Mouse (Mus musculus): ENCODE data around the gene Orm3. TPM values are rescaled to one million over a fixed set of nuclear protein-coding genes. Genes with fewer than 3 reads are reported as not detected.

Orm3 gene
- polyA plus RNA-seq, 1 experiment from 2014 or later: not detected

- Histone ChIP-seq H3K9ac (ENCODE audit: low read depth, low read length) (no peak overlapping the region), H3K36me3 (ENCODE audit: control insufficient read depth, insufficient read depth, low read length) (no peaks in the 10 kb centered on the region), H3K4me2 (replicated peaks; ENCODE audit: low read depth, low read length) (no peak overlapping the region), H3K9me3 (ENCODE audit: control insufficient read depth, low read length) (no peaks in the 10 kb centered on the region), H3K4me3 (ENCODE audit: low read depth, low read length) (no peak overlapping the region), H3K27me3 (ENCODE audit: control insufficient read depth, insufficient read depth, low read length) (no peaks in the 10 kb centered on the region), H3K4me1 (replicated peaks; ENCODE audit: control insufficient read depth, insufficient read depth, low read length) (no peaks in the 10 kb centered on the region), H3K27ac (ENCODE audit: low read depth, low read length) (no peak overlapping the region)
- WGBS: 55% methylated on average over 2 of the region's 2 CpGs
- no peak for ATAC-seq (ENCODE audit: low FRiP score)
- no peak for DNase-seq (ENCODE audit: low spot score)
These were observed 1.1 kb downstream of the Orm3 start for GRCm38 (mm10) chr4:63356981-63357570.

- WGBS: 77% methylated on average over 6 of the region's 6 CpGs
- no peak for DNase-seq (ENCODE audit: low spot score)
- peak; percentile 36; the same call in 1 of the 2 replicates for ATAC-seq (ENCODE audit: low FRiP score)
- H3K4me2 ChIP-seq (replicated peaks; ENCODE audit: low read depth, low read length): no peak overlapping the region
- H3K4me3 ChIP-seq (ENCODE audit: low read depth, low read length): no peak overlapping the region
- H3K36me3 ChIP-seq (ENCODE audit: control insufficient read depth, insufficient read depth, low read length): no peaks in the 10 kb centered on the region
- H3K27ac ChIP-seq (ENCODE audit: low read depth, low read length): no peak overlapping the region
- no peak overlapping the region for H3K9ac ChIP-seq (ENCODE audit: low read depth, low read length)
- H3K9me3 ChIP-seq (ENCODE audit: control insufficient read depth, low read length): no peaks in the 10 kb centered on the region
- no peaks in the 10 kb centered on the region for H3K4me1 ChIP-seq (replicated peaks; ENCODE audit: control insufficient read depth, insufficient read depth, low read length)
- no peaks in the 10 kb centered on the region for H3K27me3 ChIP-seq (ENCODE audit: control insufficient read depth, insufficient read depth, low read length)
These were observed 3.9 kb downstream of the Orm3 start for GRCm38 (mm10) chr4:63359861-63360260.

GRCm38 (mm10) chr4:63362150-63362549 is 6.2 kb downstream of the Orm3 start, which contains the start of gene Orm2:
Orm2 (plus strand) TSS chr4:63362449.
- DNase-seq (ENCODE audit: low spot score): no peak
- 91% methylated on average over 5 of the region's 5 CpGs for WGBS
- H3K4me1 ChIP-seq (replicated peaks; ENCODE audit: control insufficient read depth, insufficient read depth, low read length): no peaks in the 10 kb centered on the region

GRCm38 (mm10) chr4:63368577-63368976 is 12.6 kb downstream of the Orm3 start:
- WGBS: 13% methylated on average over 4 of the region's 4 CpGs

More at GRCm38 (mm10) chr4:63362150-63362549, 6.2 kb downstream of the Orm3 start, which contains the start of gene Orm2:
- H3K27me3 ChIP-seq (ENCODE audit: control insufficient read depth, insufficient read depth, low read length): no peaks in the 10 kb centered on the region
- no peak within 1 kb of the TSS for H3K9ac ChIP-seq (ENCODE audit: low read depth, low read length)
- no peaks in the 10 kb centered on the region for H3K36me3 ChIP-seq (ENCODE audit: control insufficient read depth, insufficient read depth, low read length)
- H3K4me3 ChIP-seq (ENCODE audit: low read depth, low read length): no peak within 1 kb of the TSS
- no peak within 1 kb of the TSS for H3K4me2 ChIP-seq (replicated peaks; ENCODE audit: low read depth, low read length)
- H3K27ac ChIP-seq (ENCODE audit: low read depth, low read length): no peak within 1 kb of the TSS
- H3K9me3 ChIP-seq (ENCODE audit: control insufficient read depth, low read length): no peaks in the 10 kb centered on the region
- no peak for ATAC-seq (ENCODE audit: low FRiP score)

GRCm38 (mm10) chr4:63370897-63371296 is 14.9 kb downstream of the Orm3 start:
- Histone ChIP-seq H3K9me3 (ENCODE audit: control insufficient read depth, low read length) (no peaks in the 10 kb centered on the region), H3K4me3 (ENCODE audit: low read depth, low read length) (no peak overlapping the region), H3K4me2 (replicated peaks; ENCODE audit: low read depth, low read length) (no peak overlapping the region), H3K4me1 (replicated peaks; ENCODE audit: control insufficient read depth, insufficient read depth, low read length) (no peaks in the 10 kb centered on the region), H3K36me3 (ENCODE audit: control insufficient read depth, insufficient read depth, low read length) (no peaks in the 10 kb centered on the region), H3K9ac (ENCODE audit: low read depth, low read length) (no peak overlapping the region), H3K27ac (ENCODE audit: low read depth, low read length) (no peak overlapping the region), H3K27me3 (ENCODE audit: control insufficient read depth, insufficient read depth, low read length) (no peaks in the 10 kb centered on the region)
- 27% methylated on average over 7 of the region's 7 CpGs for WGBS
- DNase-seq (ENCODE audit: low spot score) (no peak), ATAC-seq (ENCODE audit: low FRiP score) (no peak)

More at GRCm38 (mm10) chr4:63368577-63368976, 12.6 kb downstream of the Orm3 start:
- peak; percentile 90 for DNase-seq (ENCODE audit: low spot score)
- Histone ChIP-seq H3K36me3 (ENCODE audit: control insufficient read depth, insufficient read depth, low read length) (no peaks in the 10 kb centered on the region), H3K4me1 (replicated peaks; ENCODE audit: control insufficient read depth, insufficient read depth, low read length) (no peaks in the 10 kb centered on the region), H3K4me3 (ENCODE audit: low read depth, low read length) (no peak overlapping the region), H3K9ac (ENCODE audit: low read depth, low read length) (no peak overlapping the region), H3K4me2 (replicated peaks; ENCODE audit: low read depth, low read length) (no peak overlapping the region), H3K27me3 (ENCODE audit: control insufficient read depth, insufficient read depth, low read length) (no peaks in the 10 kb centered on the region), H3K27ac (ENCODE audit: low read depth, low read length) (no peak overlapping the region), H3K9me3 (ENCODE audit: control insufficient read depth, low read length) (no peaks in the 10 kb centered on the region)
- ATAC-seq (ENCODE audit: low FRiP score): peak; percentile 38

GRCm38 (mm10) chr4:63371890-63372289 is 15.9 kb downstream of the Orm3 start:
- peak; percentile 59 for DNase-seq (ENCODE audit: low spot score)
- WGBS: 65% methylated on average over 3 of the region's 3 CpGs
- no peak for ATAC-seq (ENCODE audit: low FRiP score)
- Histone ChIP-seq H3K27me3 (ENCODE audit: control insufficient read depth, insufficient read depth, low read length) (no peaks in the 10 kb centered on the region), H3K27ac (ENCODE audit: low read depth, low read length) (no peak overlapping the region), H3K9me3 (ENCODE audit: control insufficient read depth, low read length) (no peaks in the 10 kb centered on the region), H3K36me3 (ENCODE audit: control insufficient read depth, insufficient read depth, low read length) (no peaks in the 10 kb centered on the region), H3K4me3 (ENCODE audit: low read depth, low read length) (no peak overlapping the region), H3K4me2 (replicated peaks; ENCODE audit: low read depth, low read length) (no peak overlapping the region), H3K4me1 (replicated peaks; ENCODE audit: control insufficient read depth, insufficient read depth, low read length) (no peaks in the 10 kb centered on the region), H3K9ac (ENCODE audit: low read depth, low read length) (no peak overlapping the region)

GRCm38 (mm10) chr4:63373404-63373803 is 17.4 kb downstream of the Orm3 start:
- Histone ChIP-seq H3K27me3 (ENCODE audit: control insufficient read depth, insufficient read depth, low read length) (no peaks in the 10 kb centered on the region), H3K4me3 (ENCODE audit: low read depth, low read length) (no peak overlapping the region), H3K4me2 (replicated peaks; ENCODE audit: low read depth, low read length) (no peak overlapping the region), H3K27ac (ENCODE audit: low read depth, low read length) (no peak overlapping the region), H3K9me3 (ENCODE audit: control insufficient read depth, low read length) (no peaks in the 10 kb centered on the region), H3K9ac (ENCODE audit: low read depth, low read length) (no peak overlapping the region), H3K4me1 (replicated peaks; ENCODE audit: control insufficient read depth, insufficient read depth, low read length) (no peaks in the 10 kb centered on the region), H3K36me3 (ENCODE audit: control insufficient read depth, insufficient read depth, low read length) (no peaks in the 10 kb centered on the region)
- ATAC-seq (ENCODE audit: low FRiP score): no peak
- WGBS: 92% methylated on average over 8 of the region's 8 CpGs
- no peak for DNase-seq (ENCODE audit: low spot score)

- Histone ChIP-seq H3K9ac (ENCODE audit: low read depth, low read length) (no peak overlapping the region), H3K4me1 (replicated peaks; ENCODE audit: control insufficient read depth, insufficient read depth, low read length) (no peaks in the 10 kb centered on the region), H3K9me3 (ENCODE audit: control insufficient read depth, low read length) (no peaks in the 10 kb centered on the region), H3K4me2 (replicated peaks; ENCODE audit: low read depth, low read length) (no peak overlapping the region), H3K27me3 (ENCODE audit: control insufficient read depth, insufficient read depth, low read length) (no peaks in the 10 kb centered on the region), H3K4me3 (ENCODE audit: low read depth, low read length) (no peak overlapping the region), H3K27ac (ENCODE audit: low read depth, low read length) (no peak overlapping the region), H3K36me3 (ENCODE audit: control insufficient read depth, insufficient read depth, low read length) (no peaks in the 10 kb centered on the region)
- ATAC-seq (ENCODE audit: low FRiP score) (no peak), DNase-seq (ENCODE audit: low spot score) (no peak)
- WGBS: 88% methylated on average over 12 of the region's 12 CpGs
These were observed 18.4 kb downstream of the Orm3 start for GRCm38 (mm10) chr4:63374331-63374730.

- ATAC-seq (ENCODE audit: low FRiP score) (no peak), DNase-seq (ENCODE audit: low spot score) (no peak)
- no peak overlapping the region for H3K4me3 ChIP-seq (ENCODE audit: low read depth, low read length)
- 94% methylated on average over 1 of the region's 1 CpGs for WGBS
- H3K4me1 ChIP-seq (replicated peaks; ENCODE audit: control insufficient read depth, insufficient read depth, low read length): no peaks in the 10 kb centered on the region
- no peaks in the 10 kb centered on the region for H3K9me3 ChIP-seq (ENCODE audit: control insufficient read depth, low read length)
- H3K36me3 ChIP-seq (ENCODE audit: control insufficient read depth, insufficient read depth, low read length): no peaks in the 10 kb centered on the region
- no peak overlapping the region for H3K27ac ChIP-seq (ENCODE audit: low read depth, low read length)
- H3K27me3 ChIP-seq (ENCODE audit: control insufficient read depth, insufficient read depth, low read length): no peaks in the 10 kb centered on the region
- no peak overlapping the region for H3K9ac ChIP-seq (ENCODE audit: low read depth, low read length)
- no peak overlapping the region for H3K4me2 ChIP-seq (replicated peaks; ENCODE audit: low read depth, low read length)
These were observed 19.4 kb downstream of the Orm3 start for GRCm38 (mm10) chr4:63375367-63375766.
